Comparison of ENCODE assay signal across 10 mouse cellular contexts in the genomic region with DNA sequence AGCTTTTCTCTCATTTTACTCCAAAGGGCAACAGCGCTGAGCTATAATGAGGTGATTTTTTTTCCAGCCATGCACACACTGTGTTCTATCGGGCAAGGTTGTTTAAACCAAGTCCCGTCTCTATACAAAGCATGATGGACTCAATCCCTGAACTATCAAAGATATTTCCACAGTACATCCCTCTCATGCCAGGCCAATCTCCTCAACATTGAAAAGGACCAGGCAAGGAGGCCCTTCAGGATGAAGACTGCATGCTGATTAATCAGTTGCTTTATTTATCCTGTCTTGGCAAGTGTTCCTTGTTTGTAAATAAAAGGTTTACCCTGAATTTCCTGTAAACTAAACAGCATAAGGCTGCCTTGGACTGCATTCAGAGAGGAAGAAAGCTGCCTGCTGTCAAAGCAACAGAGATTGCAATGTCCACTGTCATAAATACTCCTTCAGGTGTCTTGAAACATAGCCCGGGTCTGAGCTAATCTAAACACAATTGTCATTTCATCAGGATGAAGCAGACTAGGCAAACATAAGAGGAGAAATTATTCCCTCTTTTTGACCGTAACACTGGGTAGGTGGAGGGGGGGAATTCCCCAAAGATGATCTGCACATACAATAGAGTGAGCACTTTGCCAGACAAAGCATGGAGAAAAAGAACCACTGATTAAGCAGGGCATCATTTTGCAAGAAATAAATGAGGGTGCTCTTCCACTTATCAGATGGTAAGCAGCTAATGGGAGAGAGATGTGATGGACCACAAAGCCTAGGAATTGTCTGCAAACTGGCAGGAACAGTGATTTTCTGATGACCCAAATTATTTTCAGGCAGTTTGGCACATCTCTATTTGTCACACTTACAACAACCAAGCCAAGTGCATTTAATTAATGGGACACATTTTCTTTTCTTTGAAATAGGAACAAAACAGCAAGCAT.
A peak's percentile ranks its signal among the peaks of the same experiment; 100 is the strongest.
DNase-seq lines count a peak whose midpoint lies in the region; ATAC-seq and TF ChIP-seq lines count a peak whose summit lies in the region.
"Had no signal": no experiment of that assay in that cellular context is flagged by ENCODE, and none has a peak within 500 bp of the region (broad histone marks: within the 10 kb centered on the region; RNA-seq: fewer than 3 reads in every experiment).

No protein-coding gene starts in this region.

- peak; percentile 89 for DNase-seq in lung, embryonic 14.5 days
- no peak for DNase-seq in lung, postnatal 36 days
- DNase-seq in cerebellum, postnatal 25 days = peak; percentile 57 to 58
- peak; percentile 37 for DNase-seq in hindbrain, embryonic 14.5 days (ENCODE audit: low spot score)
- DNase-seq in retina, embryonic 14.5 days (ENCODE audit: low spot score) = peak; percentile 15
- no peak for DNase-seq in right cerebral cortex, adult 2 months (ENCODE audit: low spot score in 2 of 2)
- no peak for DNase-seq in spleen, postnatal 4 days (ENCODE audit: low spot score in 2 of 2)
- DNase-seq: kidney, adult 8-10 months; left cerebral cortex, postnatal 4 days had no signal

- H3K9me3 ChIP-seq in lung, embryonic 14.5 days (ENCODE audit: low read depth, low read length) = no peaks in the 10 kb centered on the region
- H3K9me3 ChIP-seq in hindbrain, embryonic 14.5 days (ENCODE audit: control insufficient read depth, low read length) = no peaks in the 10 kb centered on the region
- H3K9me3 ChIP-seq: megakaryocyte, embryonic 14.5 days had no signal

- H3K4me1 ChIP-seq in lung, embryonic 14.5 days (ENCODE audit: insufficient read depth) = peaks cover 13% of the 10 kb centered on the region; the same call in 1 of the 2 replicates
- H3K4me1 ChIP-seq in hindbrain, embryonic 14.5 days (replicated peaks; ENCODE audit: control insufficient read depth, insufficient read depth, low read length) = peaks cover 22% of the 10 kb centered on the region
- H3K4me1 ChIP-seq: megakaryocyte, embryonic 14.5 days had no signal

- H3K27ac ChIP-seq in lung, embryonic 14.5 days (ENCODE audit: low read depth) = peak overlapping the region; percentile 26; the same call in 1 of the 2 replicates
- H3K27ac ChIP-seq in hindbrain, embryonic 14.5 days = peak overlapping the region; percentile 64

- H3K4me2 ChIP-seq in lung, embryonic 14.5 days = no peak overlapping the region
- H3K4me2 ChIP-seq in hindbrain, embryonic 14.5 days (replicated peaks) = 0 out of 2 replicates have a peak overlapping the region, but pooled peaks have one; percentile 17

- TF ChIP-seq CTCF in lung, embryonic 14.5 days (IDR thresholded peaks at IDR 0.05; ENCODE audit: low read depth) = no peak

- no peak overlapping the region for H3K9ac ChIP-seq in lung, embryonic 14.5 days
- H3K9ac ChIP-seq in hindbrain, embryonic 14.5 days = no peak overlapping the region

- ATAC-seq in lung, embryonic 14.5 days (ENCODE audit: insufficient read depth) = peak; percentile 93
- ATAC-seq in hindbrain, embryonic 14.5 days (ENCODE audit: low FRiP score) = peak; percentile 87

- 23% methylated on average over 5 of the region's 5 CpGs for WGBS in lung, embryonic 14.5 days
- 20% methylated on average over 5 of the region's 5 CpGs for WGBS in hindbrain, embryonic 14.5 days

- no peaks in the 10 kb centered on the region for H3K36me3 ChIP-seq in lung, embryonic 14.5 days (ENCODE audit: insufficient read depth)
- H3K36me3 ChIP-seq in hindbrain, embryonic 14.5 days (replicated peaks; ENCODE audit: control insufficient read depth, insufficient read depth) = no peaks in the 10 kb centered on the region

- no peak overlapping the region for H3K4me3 ChIP-seq in lung, embryonic 14.5 days (ENCODE audit: low read depth, low read length)
- no peak overlapping the region for H3K4me3 ChIP-seq in hindbrain, embryonic 14.5 days (replicated peaks; ENCODE audit: low read length)
- H3K4me3 ChIP-seq: megakaryocyte, embryonic 14.5 days had no signal

- H3K27me3 ChIP-seq in lung, embryonic 14.5 days (ENCODE audit: insufficient read depth, low read length) = no peaks in the 10 kb centered on the region
- H3K27me3 ChIP-seq in hindbrain, embryonic 14.5 days (ENCODE audit: control insufficient read depth, insufficient read depth, low read length) = no peaks in the 10 kb centered on the region
- H3K27me3 ChIP-seq: megakaryocyte, embryonic 14.5 days had no signal

Comparison
In these comparisons a context has a peak if more than half of its experiments do, and no peak if none do; other contexts are left out.
1. DNase-seq: peak in lung, embryonic 14.5 days (single experiment), cerebellum, postnatal 25 days (2 of 2), hindbrain, embryonic 14.5 days (single experiment) and retina, embryonic 14.5 days (single experiment); none in lung, postnatal 36 days (single experiment), right cerebral cortex, adult 2 months (0 of 2) and spleen, postnatal 4 days (0 of 2).